Mouse (Mus musculus) adrenal gland (tissue): ENCODE measurements around the gene Cdkn1c.

ENCODE experiments used
- intact Hi-C: fragments of 180-260 bp; cut with DNase I; formaldehyde crosslinking; loops from one replicate; pipeline ENCODE4 v1.15.1; 2025
- long read RNA-seq, 2 experiments: library from polyadenylated mRNA; unstranded; transcript quantifications; one replicate each; pipeline ENCODE4 v2.0.0; 2020; ENCODE audit warnings: borderline replicate concordance in 1 of 2; ENCODE audit not compliant: insufficient replicate concordance in 1 of 2

Gene Cdkn1c
- long read RNA-seq, experiment 1, transcript Cdkn1c-201 (4 exons, 1,901 nt), result major isoform, 310 of 999 reads
- long read RNA-seq, experiment 1, transcript Cdkn1c-202 (4 exons, 1,888 nt), result minor isoform, 51 of 999 reads
- long read RNA-seq, experiment 1, transcript Cdkn1c-205 (3 exons, 667 nt), result minor isoform, 13 of 999 reads
- long read RNA-seq, experiment 1, partial matches to known transcripts, result 13 of 999 reads
- long read RNA-seq, experiment 1, other reads (novel, unspliced or antisense), result 608 of 999 reads
- long read RNA-seq, experiment 2, transcript Cdkn1c-205 (3 exons, 667 nt), result minor isoform, 5 of 321 reads
- long read RNA-seq, experiment 2, transcript Cdkn1c-202 (4 exons, 1,888 nt), result minor isoform, 20 of 321 reads
- long read RNA-seq, experiment 2, transcript Cdkn1c-201 (4 exons, 1,901 nt), result major isoform, 90 of 321 reads
- long read RNA-seq, experiment 2, partial matches to known transcripts, result 12 of 321 reads
- long read RNA-seq, experiment 2, other reads (novel, unspliced or antisense), result 193 of 321 reads

DNA sequence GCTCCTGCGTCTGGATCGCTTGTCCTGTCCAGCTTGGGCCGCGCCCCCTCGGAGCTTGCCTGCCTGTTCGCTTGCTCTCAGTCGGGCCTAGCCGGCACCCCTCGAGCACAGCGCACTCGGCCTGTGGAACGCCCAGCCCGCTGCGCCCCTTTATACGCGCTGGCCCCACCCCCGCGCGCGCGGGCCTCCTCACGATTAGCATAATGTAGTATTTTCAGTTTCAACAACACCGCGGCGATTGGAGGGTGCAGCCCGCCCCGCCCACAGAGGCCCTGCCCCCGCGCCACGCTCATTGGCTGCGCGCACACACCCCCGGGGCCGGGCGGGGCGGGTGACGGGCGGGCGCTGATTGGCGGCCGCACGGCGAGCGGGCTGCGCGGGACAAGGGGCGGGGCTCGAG is at the start of gene Cdkn1c:
Gene Cdkn1c (minus strand): TSS at position 177 of the 400 bp plus-strand sequence.
- intact Hi-C loops, result loop anchor here (10.0 kb wide), 1 partner anchor 146 kb away; no protein-coding TSS in a partner anchor

DNA sequence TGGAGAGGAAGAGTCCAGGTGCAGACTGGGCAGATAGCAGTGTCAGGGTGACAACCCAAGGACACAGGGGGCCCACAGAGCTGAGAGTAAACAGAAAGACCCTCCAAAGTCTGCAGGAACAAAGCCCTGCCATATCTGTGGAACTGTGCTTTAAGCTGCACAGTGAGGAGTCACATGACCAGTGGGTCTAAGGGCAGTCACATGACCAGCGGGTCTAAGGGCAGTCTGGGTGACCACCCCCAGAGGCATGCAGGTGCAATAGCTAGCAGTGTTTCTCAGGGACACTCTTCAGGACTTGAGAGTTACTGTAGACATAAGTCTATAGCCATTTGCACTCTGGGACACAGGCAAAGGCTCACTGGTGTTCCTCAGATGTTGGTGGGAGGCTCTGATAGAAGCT is 48.7 kb upstream of the Cdkn1c start:
- intact Hi-C loops, result no loop called here

DNA sequence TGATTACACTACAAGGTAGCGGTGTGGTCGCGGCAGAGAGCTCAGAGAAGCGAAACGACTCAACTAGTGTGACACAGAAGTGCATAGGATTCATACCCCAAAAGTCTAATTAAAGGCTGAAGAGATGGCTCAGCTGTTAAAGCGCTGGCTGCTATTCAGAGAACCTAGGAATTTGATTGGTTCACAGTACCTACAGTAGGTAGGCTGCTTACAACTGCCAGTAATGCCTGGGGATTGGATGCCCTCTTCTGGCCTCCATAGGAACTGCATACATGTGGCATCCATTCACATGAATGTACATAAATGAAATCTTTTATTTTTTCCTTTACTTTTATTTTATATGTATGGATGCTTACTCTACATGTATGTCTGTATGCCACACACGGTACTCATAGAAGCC is 45.8 kb upstream of the Cdkn1c start:
- intact Hi-C loops, result loop anchor here (2.0 kb wide), 1 partner anchor 26 kb away; no protein-coding TSS in a partner anchor

DNA sequence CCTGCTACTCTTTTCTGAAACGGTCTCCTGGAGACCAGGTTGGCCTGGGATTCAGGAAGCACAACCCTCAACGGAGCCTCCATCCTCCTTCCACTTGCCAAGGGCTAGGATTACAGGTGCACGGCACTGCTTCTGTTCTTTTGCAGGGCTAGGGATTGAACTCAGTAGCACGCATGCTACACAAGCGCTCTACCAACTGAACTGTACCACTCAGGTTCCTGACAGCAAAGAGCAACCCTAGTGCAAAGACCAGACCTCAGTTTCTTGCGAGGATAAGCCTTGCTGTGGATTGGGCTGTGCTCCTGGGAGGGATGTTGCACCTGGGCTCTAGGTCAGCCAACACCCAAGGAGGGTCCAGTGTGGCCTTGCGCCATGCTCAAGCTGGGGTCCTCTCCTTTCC is 45.4 kb upstream of the Cdkn1c start:
- intact Hi-C loops, result loop anchor here (2.0 kb wide), 1 partner anchor 25 kb away; no protein-coding TSS in a partner anchor

DNA sequence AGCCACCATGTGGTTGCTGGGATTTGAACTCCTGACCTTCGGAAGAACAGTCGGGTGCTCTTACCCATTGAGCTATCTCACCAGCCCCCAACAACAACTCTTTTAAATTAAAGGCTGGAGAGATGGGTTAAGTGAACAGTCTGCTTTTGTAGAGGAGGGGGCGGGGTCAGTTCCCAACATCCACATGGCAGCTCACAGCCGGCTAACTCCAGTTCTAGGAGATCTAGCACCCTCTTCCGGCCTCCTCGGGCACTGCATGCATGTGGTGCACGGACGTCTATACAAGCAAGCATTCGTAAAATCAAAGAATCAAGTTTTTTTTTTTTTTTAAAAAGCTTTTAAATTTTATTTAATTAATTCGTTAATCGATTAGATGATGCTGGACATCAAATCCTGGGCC is 45.0 kb upstream of the Cdkn1c start:
- intact Hi-C loops, result loop anchor here (2.0 kb wide), 1 partner anchor 25 kb away; no protein-coding TSS in a partner anchor

DNA sequence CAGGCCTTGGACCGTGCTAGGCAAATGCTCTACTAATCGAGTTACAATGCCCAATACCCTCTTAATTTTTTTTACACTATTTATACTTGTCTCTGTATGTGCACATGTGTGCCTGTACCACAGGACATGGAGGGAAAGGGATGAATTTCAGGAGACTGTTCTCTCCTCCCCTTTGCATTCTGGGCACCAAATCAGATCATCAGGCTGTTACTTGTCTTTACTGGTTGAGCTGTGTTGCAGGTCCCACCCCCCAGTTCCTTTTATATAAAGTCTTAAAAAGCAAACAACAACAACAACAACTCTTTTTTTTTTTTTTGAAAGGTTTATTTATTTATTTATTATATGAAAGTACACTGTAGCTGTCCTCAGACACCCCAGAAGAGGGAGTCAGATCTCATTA is 44.6 kb upstream of the Cdkn1c start:
- intact Hi-C loops, result no loop called here

DNA sequence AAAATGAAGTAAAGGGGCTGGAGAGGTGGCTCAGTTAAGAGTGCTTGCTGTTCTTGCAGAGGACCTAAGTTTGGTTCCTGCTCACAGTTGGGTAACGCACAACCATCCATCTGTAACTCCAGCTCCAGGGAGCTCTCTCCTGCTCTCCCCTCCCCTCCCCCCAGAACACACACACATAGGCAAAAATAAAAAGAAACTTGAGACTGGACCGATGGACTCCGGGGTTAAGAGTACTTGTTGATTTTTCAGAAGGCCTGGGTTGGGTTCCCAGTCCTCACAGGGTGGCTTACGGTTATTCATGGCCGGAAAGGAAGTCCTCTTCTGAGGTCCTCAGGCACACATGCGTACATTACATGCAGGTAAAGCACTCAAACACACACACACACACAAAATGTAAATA is 43.1 kb upstream of the Cdkn1c start:
- intact Hi-C loops, result no loop called here

DNA sequence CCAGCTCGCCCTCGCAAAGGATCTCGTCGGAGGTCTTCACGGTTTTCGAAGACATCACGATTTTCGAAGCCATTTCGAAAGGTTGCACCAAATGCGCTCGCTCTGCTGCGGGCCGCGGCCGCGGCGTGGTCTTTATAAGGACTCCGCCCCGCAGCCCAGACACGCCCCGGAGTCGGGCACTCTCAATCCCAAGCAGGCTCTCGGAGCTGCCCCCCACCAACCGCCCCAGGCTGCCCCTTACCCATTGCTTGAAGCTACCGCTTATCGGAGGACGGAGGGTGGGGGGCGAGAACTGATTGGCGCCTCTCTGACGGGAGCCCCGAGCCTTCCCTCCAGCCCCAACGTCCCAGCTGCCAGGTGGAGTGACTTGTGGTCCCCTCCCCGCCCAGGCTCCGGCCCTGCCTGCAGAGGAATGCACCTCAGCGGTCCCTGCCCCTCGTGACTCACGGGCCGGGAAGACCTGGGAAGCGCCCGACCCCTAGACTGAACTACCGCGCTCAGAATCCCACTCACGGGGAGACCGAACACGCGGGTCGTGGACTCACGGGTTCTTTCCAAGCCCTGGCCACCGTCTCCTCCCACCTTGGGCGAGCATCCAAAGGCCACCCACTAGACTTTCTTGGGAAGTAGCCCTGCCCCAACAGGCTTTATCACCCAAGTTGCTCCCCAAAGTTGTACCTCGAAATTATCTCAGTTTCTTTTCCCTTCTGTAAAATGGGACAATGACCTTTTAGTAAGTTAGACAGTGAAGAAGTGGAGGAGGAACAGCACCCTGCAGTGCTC is 41.8 kb upstream of the Cdkn1c start, which contains the start of gene Phlda2:
Gene Phlda2 (minus strand): TSS at position 733 of the 783 bp plus-strand sequence.
- intact Hi-C loops, result no loop called here

DNA sequence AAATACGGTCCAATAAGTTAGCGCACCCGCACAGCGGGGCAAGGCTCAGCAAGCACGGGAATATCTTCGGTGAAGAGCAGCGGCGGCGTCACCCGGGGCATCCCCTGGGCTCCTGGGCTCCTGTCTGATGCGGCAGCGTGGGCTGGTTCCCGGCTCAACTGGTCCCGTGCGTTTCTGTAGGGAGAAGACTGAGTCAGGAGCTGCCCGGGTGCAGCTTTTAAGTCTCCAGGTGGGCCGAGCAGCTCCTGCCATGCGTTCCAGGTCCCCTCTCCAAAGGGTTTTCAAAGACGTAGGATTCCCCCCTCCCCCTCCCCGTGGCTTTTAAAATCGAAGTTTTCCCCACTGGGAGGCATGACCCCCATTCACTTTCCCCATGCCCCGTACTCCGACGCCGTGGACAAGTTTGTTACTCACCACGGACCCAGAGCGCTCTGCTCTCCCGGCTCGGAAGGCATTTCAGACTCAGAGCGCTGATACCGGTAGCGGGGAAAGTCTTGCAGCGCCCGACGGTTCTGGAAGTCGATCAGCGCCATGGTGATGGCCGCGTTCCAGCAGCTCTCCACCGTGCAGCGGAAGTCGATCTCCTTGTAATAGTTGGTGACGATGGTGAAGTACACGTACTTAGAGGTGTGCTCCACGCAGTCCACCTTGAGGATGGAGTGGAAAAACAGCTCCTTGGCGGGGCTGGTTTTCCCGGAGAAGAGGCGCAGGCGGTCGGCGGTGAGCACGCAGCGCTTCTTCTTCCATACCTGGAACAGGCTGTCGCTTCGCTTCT is 41.0 kb upstream of the Cdkn1c start:
- intact Hi-C loops, result no loop called here

DNA sequence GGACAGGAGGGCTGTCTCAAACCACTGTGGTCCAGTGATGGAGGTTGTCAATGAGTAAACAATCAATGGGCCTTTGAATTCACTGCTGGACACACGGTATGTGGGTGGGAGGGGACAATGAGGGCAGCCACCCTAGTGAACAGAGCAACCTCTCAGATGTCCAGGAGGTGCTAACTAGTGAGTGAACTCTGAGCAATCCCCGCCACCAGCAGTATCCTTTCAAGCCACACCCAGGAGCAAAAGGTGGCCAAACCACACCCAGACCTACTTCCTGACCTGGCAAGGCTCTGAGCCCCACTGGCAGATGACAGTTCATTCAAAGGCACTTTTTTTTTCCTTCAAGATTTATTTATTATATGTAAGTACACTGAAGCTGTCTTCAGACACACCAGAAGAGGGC is 40.1 kb upstream of the Cdkn1c start:
- intact Hi-C loops, result no loop called here

DNA sequence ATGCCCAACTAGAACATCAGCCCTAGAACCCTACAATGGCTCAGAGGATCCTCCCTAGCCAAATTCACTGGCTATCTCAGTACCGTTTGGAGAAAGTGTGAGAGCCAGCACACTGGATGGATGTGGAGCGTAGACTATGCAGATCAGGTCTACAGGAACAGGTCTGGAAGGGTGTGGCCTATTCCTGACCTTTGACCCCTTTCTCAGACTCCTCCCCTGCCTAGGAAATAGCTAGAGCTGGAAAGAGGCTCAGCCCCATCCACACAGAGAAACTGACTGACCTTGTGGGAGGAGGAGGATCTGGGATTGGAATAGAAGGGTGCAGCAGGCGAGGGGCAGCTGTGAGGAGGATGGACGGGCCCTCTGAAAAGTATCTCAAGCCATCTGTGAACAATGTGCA is 37.7 kb upstream of the Cdkn1c start:
- intact Hi-C loops, result no loop called here

DNA sequence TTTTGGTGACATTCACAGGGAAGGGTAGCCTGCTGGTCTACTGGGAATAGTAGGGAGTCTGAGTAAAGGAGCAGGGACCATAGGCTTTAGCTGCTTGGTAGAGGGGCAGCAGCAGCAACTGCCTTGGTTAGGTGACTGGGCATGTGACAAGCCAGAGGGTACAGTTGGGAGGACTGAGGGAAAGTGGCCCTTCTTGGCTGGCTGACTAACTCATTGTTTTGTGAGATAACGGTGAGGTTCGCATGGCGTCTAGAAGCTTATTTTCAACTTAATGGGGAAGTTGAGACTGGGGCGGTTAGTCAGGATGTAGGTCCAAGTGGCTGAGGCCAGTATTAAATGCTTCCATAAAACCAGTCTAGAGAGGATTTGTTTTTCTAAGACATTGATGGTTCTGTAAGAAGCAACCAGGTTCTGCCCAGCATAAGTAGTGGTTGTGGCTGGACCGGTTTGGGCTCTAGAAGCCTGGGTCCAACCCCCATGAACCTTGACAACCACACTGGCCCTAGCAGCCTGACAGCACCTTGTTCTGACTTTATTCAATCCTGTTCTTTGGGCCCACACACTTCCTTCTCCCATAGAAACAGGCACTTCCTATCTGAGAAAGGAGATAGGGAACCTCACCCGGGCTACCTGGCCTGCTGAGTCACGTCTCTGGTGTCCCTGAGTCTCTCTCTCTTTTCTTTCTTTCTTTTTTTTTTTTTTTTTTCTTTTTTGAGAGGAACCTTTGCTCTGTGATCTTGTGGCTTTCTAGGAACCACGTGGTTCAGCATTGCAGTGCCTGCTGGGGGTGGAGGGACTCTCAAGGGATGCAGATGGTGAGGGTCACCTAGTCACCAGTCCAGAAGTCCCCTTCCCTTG is 34.5 kb upstream of the Cdkn1c start:
- intact Hi-C loops, result no loop called here

DNA sequence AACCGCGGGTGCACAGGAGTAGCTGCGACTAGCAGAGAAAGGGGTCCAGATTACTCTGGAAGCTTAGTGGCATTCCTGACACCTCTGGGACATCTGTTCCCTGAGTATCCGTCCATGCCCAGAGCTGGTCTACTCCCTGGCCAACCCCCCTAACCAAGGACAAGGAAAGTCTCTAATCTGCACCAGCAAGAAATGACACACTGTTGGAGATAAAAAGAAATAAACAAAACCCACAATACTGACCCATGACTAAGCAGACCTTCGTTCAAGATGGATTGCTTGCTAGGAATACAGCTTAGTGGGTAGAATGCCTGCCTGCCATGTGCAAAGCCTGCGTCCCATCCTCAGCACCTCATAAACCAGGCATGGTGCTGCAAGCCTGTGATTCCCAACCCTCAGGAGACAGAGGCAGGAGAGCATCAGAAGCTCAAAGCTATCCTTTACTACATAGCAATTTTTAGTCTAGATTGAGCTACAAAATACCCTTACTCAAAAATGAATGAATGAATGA is 32.8 kb upstream of the Cdkn1c start:
- intact Hi-C loops, result no loop called here

DNA sequence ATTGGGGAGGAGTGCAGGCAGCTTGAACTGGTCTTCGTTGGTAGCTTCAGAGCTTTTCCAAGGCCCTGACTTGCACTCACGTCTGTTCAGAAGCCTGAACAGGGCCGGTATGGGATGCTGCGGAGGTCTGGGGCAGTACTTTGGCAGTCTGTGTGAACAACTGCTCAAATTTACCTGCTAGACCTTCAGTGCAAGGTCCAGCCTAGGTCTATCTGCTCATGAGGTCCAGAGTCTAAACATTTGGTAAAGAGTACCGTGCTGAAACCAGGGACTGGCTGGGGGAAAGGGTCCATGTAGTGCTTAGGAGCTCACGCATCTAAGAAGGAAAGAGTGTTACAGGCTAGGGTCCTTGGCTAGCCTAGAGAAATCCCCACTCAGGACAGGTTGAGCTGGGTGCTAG is 28.9 kb upstream of the Cdkn1c start:
- intact Hi-C loops, result no loop called here

DNA sequence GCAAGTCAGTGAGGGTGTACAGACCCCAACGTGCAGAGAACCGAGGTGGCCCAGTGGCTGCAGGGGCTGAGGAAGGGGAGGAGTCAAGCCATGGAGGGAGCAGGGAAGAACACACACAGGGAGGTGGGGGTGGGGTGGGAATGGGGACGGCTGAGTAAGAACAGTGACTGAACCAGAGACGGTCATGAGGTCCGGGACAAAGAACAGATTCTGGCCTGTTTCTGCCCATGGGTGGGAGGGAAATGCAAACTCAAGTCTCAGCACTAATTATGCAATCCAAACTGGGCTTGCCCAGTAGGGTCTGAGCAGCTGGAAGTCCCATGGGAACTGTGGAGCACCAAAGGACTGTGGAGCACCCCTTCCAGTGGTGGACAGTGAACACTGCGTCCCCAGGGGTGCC is 21.7 kb upstream of the Cdkn1c start:
- intact Hi-C loops, result no loop called here

DNA sequence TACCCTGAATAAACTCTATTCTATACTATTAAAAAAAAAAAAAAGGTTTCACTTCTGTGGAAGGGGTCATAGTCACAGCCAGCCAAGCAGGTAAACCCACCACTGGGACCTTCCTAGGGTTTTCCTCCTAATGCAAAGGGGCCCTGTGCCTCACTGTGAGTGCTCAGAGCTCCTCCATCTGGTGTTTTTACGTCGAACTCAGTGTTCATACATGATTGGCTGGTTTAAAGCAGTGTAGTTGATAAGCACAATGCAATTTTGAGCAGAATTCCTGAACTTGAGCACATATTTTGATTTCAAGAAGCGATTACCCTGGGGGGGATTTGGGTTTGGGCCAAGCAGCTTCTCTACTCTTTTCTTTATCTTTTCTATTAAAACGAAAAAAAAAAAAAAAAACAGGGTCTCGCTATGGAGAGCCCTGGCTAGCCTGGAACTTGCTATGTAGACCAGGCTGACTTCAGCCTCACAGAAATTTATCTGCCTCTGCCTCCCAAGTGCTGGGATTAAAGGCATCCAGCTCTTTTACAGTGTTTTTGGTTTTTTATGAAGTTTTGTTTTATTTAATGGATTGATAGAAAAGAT is 21.0 kb upstream of the Cdkn1c start:
- intact Hi-C loops, result loop anchor here (2.0 kb wide), 1 partner anchor 25 kb away; no protein-coding TSS in a partner anchor

DNA sequence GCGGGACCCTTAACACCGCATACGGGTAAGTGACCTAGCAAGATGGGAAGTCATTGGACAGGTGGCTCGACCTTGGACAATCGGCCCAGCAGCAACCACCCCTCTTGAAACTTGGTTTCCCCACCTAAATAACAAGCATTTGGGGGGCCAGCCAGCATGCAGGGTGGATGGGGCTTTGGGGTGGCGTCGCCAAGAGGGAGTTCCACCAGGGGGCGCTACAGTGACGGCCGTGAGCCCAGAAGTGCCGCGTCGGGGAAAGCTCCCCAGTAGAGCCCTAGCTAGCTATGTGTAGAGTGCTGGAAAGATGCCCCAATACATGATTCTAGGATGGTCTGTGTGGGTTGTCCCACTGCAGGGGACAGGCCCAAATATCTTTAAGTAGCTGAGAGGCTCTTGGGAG is 19.6 kb upstream of the Cdkn1c start:
- intact Hi-C loops, result loop anchor here (2.0 kb wide), 1 partner anchor 26 kb away; no protein-coding TSS in a partner anchor

DNA sequence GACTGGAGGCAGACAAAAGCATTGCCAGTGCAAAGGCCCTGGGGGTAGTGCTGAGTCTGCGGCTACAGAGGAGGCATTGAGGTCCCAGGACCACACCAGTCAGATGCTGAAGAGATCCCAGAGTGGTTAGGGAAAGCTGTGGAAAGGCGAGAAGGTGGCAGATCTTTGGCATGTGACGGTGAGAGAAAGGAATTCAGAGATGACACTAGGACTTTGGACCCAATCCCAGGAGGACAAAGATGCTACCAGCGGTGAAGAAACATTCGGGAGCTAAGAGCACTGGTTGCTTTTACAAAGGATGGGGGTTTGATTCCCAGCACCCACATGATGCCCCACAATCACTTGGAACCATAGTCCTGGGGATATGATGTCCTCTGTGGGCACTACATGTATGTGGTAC is 16.9 kb upstream of the Cdkn1c start:
- intact Hi-C loops, result no loop called here

DNA sequence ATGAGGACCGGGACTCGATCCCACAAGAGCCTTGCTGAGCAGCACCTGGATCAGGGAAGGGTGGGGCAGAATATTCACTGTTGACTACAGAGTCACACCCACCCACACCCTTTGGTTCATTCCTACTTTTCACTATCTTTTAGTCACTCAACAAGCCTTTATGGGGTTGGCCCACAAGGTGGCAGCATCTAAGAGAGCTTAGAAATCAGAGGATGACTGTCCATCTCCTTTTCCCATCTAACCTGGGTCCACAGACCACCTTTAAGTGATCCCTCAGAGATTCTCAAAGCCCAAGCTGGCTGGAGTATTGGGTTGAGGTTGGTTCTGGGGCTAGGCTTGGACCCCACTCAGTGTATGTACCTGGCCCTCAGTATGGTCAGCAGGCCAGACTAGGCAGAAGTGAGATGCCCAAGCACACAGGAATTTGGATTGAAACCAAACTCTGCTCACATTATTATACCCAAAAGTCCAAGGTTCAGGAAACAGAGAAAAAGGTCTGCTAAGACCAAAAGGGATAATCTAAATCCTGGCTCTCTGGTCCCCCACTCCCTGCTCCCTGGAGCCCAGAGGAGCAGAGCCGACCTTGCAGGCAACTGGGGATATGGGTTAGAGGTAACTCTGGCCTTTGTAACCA is 16.0 kb upstream of the Cdkn1c start:
- intact Hi-C loops, result no loop called here
